Mouse (Mus musculus) lung, postnatal 0 days (tissue): Measurements from ENCODE around the gene Rnf31. TPM values are rescaled to one million over a fixed set of nuclear protein-coding genes. Genes with fewer than 3 reads are reported as not detected.

ENCODE experiments used
- ATAC-seq: fragments of 200-750 bp; cut with Nextera tagmentation; 2 replicates; pipeline ENCODE4 v1.8.0; 2017; ENCODE audit warnings: moderate library complexity
- DNase-seq: peaks from one replicate; pipeline ENCODE4 v3.0.0-alpha.2; 2016; ENCODE audit warnings: low spot score
- H3K27ac ChIP-seq: fragments of 300-500 bp; sonication (generic); 2 replicates; pipeline ENCODE4 v1.5.1; 2014; ENCODE audit warnings: antibody characterized with exemption, mild to moderate bottlenecking, low read length, mixed read lengths
- H3K27me3 ChIP-seq: fragments of 300-500 bp; sonication (generic); replicated peaks from 2 replicates; pipeline ENCODE4 v1.6.1; 2014; ENCODE audit warnings: low read length, mixed read lengths; ENCODE audit not compliant: insufficient read depth
- H3K36me3 ChIP-seq: fragments of 300-500 bp; sonication (generic); 2 replicates; pipeline ENCODE4 v1.6.1; 2014; ENCODE audit warnings: low read length, mixed read lengths; ENCODE audit not compliant: insufficient read depth
- H3K4me1 ChIP-seq: fragments of 300-500 bp; sonication (generic); 2 replicates; pipeline ENCODE4 v1.6.1; 2014; ENCODE audit warnings: antibody characterized with exemption, low read depth, low read length, mixed read lengths; ENCODE audit not compliant: insufficient read depth
- H3K4me2 ChIP-seq: fragments of 300-500 bp; sonication (generic); replicated peaks from 2 replicates; pipeline ENCODE4 v1.6.1; 2014; ENCODE audit warnings: low read depth, mild to moderate bottlenecking, low read length, moderate library complexity, mixed read lengths
- H3K4me3 ChIP-seq: fragments of 300-500 bp; sonication (generic); 2 replicates; pipeline ENCODE4 v1.5.1; 2014; ENCODE audit warnings: low read depth, low read length
- H3K9ac ChIP-seq: fragments of 300-500 bp; sonication (generic); replicated peaks from 2 replicates; pipeline ENCODE4 v1.6.1; 2014; ENCODE audit warnings: low read depth, mild to moderate bottlenecking
- H3K9me3 ChIP-seq: fragments of 300-500 bp; sonication (generic); 2 replicates; pipeline ENCODE4 v1.6.1; 2016; ENCODE audit warnings: low read length, mixed read lengths
- CTCF ChIP-seq: IDR thresholded peaks from 2 replicates; pipeline ENCODE4 v1.5.1; 2016; ENCODE audit warnings: antibody characterized with exemption, mild to moderate bottlenecking
- EP300 ChIP-seq: IDR thresholded peaks from 2 replicates; pipeline ENCODE4 v1.6.1; 2016; ENCODE audit warnings: antibody characterized with exemption, mild to moderate bottlenecking, control low read depth
- WGBS: fragments of 180-500 bp; shearing (Covaris S2); extraction: QIAGEN DNeasy Blood & Tissue Kit; methylation state at CpG from one replicate; pipeline ENCODE4 v1.1.7; 2014; 5-methylcytosine and 5-hydroxymethylcytosine counted together
- polyA plus RNA-seq: library from polyadenylated mRNA; unstranded; fragments of >200 nt; fragmentation: Nextera tagmentation; extraction: Ambion mirVana; gene quantifications from 2 replicates; pipeline ENCODE4 v1.2.1, GENCODE M21; 2015

Gene Rnf31
- polyA plus RNA-seq = 17.4 and 24.1 TPM in 2 replicates

GRCm38 (mm10) chr14:55591331-55591891 is at the start of gene Rnf31:
Rnf31 (plus strand) TSS chr14:55591708.
- peaks cover 23% of the 10 kb centered on the region for H3K36me3 ChIP-seq
- peak within 1 kb of the TSS; percentile 96 for H3K27ac ChIP-seq
- H3K4me3 ChIP-seq = peak within 1 kb of the TSS; percentile 91
- peak within 1 kb of the TSS; percentile 88 for H3K9ac ChIP-seq
- DNase-seq = peak; percentile 100
- peak; percentile 91 for ATAC-seq
- no peaks in the 10 kb centered on the region for H3K27me3 ChIP-seq
- no peaks in the 10 kb centered on the region for H3K9me3 ChIP-seq
- no peak for TF ChIP-seq CTCF
- TF ChIP-seq EP300 = peak; percentile 80; the same call in 1 of the 2 replicates
- 2% methylated on average over 28 of the region's 33 CpGs for WGBS
- peak within 1 kb of the TSS; percentile 94 for H3K4me2 ChIP-seq
- H3K4me1 ChIP-seq = peaks cover 10% of the 10 kb centered on the region

GRCm38 (mm10) chr14:55542268-55542667 is 49.2 kb upstream of the Rnf31 start:
- Histone ChIP-seq H3K9ac (no peak overlapping the region), H3K4me3 (no peak overlapping the region), H3K4me1 (peaks cover 8% of the 10 kb centered on the region; the same call in 1 of the 2 replicates), H3K9me3 (no peaks in the 10 kb centered on the region), H3K27ac (no peak overlapping the region), H3K27me3 (no peaks in the 10 kb centered on the region), H3K36me3 (peaks cover 13% of the 10 kb centered on the region; the same call in 1 of the 2 replicates), H3K4me2 (no peak overlapping the region)
- 96% methylated on average over 12 of the region's 12 CpGs for whole genome bisulfite sequencing
- DNase-seq (no peak), ATAC-seq (no peak)
- TF ChIP-seq CTCF (0 out of 2 replicates have a peak, but pooled peaks have one; percentile 4), EP300 (no peak)

GRCm38 (mm10) chr14:55544334-55544733 is 47.2 kb upstream of the Rnf31 start:
- ATAC-seq = no peak
- Histone ChIP-seq H3K4me3 (no peak overlapping the region), H3K4me1 (peaks cover 8% of the 10 kb centered on the region; the same call in 1 of the 2 replicates), H3K9ac (no peak overlapping the region), H3K27ac (no peak overlapping the region), H3K36me3 (peaks cover 30% of the 10 kb centered on the region; the same call in 1 of the 2 replicates), H3K9me3 (no peaks in the 10 kb centered on the region), H3K27me3 (no peaks in the 10 kb centered on the region), H3K4me2 (no peak overlapping the region)
- DNase-seq = no peak
- WGBS = 70% methylated on average over 9 of the region's 9 CpGs
- no peak for TF ChIP-seq CTCF

- WGBS = 84% methylated on average over 6 of the region's 6 CpGs
- no peak overlapping the region for H3K27ac ChIP-seq
- H3K4me3 ChIP-seq = no peak overlapping the region
- ATAC-seq (no peak), DNase-seq (no peak)
- no peak overlapping the region for H3K4me2 ChIP-seq
- peaks cover 27% of the 10 kb centered on the region; the same call in 1 of the 2 replicates for H3K36me3 ChIP-seq
- no peaks in the 10 kb centered on the region for H3K9me3 ChIP-seq
- no peaks in the 10 kb centered on the region for H3K4me1 ChIP-seq
- H3K27me3 ChIP-seq = no peaks in the 10 kb centered on the region
- no peak overlapping the region for H3K9ac ChIP-seq
- TF ChIP-seq CTCF (no peak), EP300 (no peak)
Observed at GRCm38 (mm10) chr14:55550191-55550590, 41.3 kb upstream of the Rnf31 start.

- H3K36me3 ChIP-seq = peaks cover 23% of the 10 kb centered on the region; the same call in 1 of the 2 replicates
- 63% methylated on average over 5 of the region's 5 CpGs for WGBS
- TF ChIP-seq EP300 = no peak
- no peak for TF ChIP-seq CTCF
Observed at GRCm38 (mm10) chr14:55551347-55551746, 40.2 kb upstream of the Rnf31 start.

GRCm38 (mm10) chr14:55551794-55552193 is 39.7 kb upstream of the Rnf31 start:
- H3K4me3 ChIP-seq = no peak overlapping the region
- WGBS = 87% methylated on average over 8 of the region's 8 CpGs
- no peak for TF ChIP-seq CTCF
- TF ChIP-seq EP300 = no peak
- no peak overlapping the region for H3K4me2 ChIP-seq
- DNase-seq = no peak
- no peaks in the 10 kb centered on the region for H3K27me3 ChIP-seq
- no peaks in the 10 kb centered on the region for H3K9me3 ChIP-seq
- no peak overlapping the region for H3K27ac ChIP-seq
- no peaks in the 10 kb centered on the region for H3K4me1 ChIP-seq
- peaks cover 23% of the 10 kb centered on the region; the same call in 1 of the 2 replicates for H3K36me3 ChIP-seq
- H3K9ac ChIP-seq = no peak overlapping the region
- no peak for ATAC-seq

More at GRCm38 (mm10) chr14:55551347-55551746, 40.2 kb upstream of the Rnf31 start:
- Histone ChIP-seq H3K27ac (no peak overlapping the region), H3K4me1 (no peaks in the 10 kb centered on the region), H3K9ac (no peak overlapping the region), H3K4me2 (no peak overlapping the region), H3K4me3 (no peak overlapping the region), H3K9me3 (no peaks in the 10 kb centered on the region), H3K27me3 (no peaks in the 10 kb centered on the region)
- DNase-seq (no peak), ATAC-seq (no peak)
